Mouse (Mus musculus): ENCODE results near the gene Map2.

- TF ChIP-seq POLR2A (IDR thresholded peaks at IDR 0.05; ENCODE audit: borderline replicate concordance, control insufficient read depth, low read depth, low read length): no peak
- no peak for TF ChIP-seq CTCF (IDR thresholded peaks at IDR 0.05; ENCODE audit: control insufficient read depth, insufficient read depth, low read length)
These were observed 211.2 kb downstream of the Map2 start for GRCm38 (mm10) chr1:66386321-66386720.
